Mouse (Mus musculus): ENCODE data around the gene Wrap53. TPM values are rescaled to one million over a fixed set of nuclear protein-coding genes. Genes with fewer than 3 reads are reported as not detected.

Gene Wrap53
- polyA plus RNA-seq, 1 experiment, result 7.9 TPM

- H3K4me1 ChIP-seq (ENCODE audit: control insufficient read depth, insufficient read depth, low read length), result no peaks in the 10 kb centered on the region
- TF ChIP-seq CTCF (IDR thresholded peaks at IDR 0.05; ENCODE audit: borderline replicate concordance, insufficient read depth, low read length) (no peak), POLR2A (IDR thresholded peaks at IDR 0.05; ENCODE audit: low read depth, low read length) (no peak)
- H3K27ac ChIP-seq (ENCODE audit: insufficient read depth, low read length), result no peak overlapping the region
- no peak overlapping the region for H3K4me3 ChIP-seq (ENCODE audit: insufficient read depth, low read length)
Observed at GRCm38 (mm10) chr11:69526631-69527030, 53.4 kb downstream of the Wrap53 start.

GRCm38 (mm10) chr11:69525661-69526060 lies 54.4 kb downstream of the Wrap53 start:
- Histone ChIP-seq H3K4me1 (ENCODE audit: control insufficient read depth, insufficient read depth, low read length) (no peaks in the 10 kb centered on the region), H3K4me3 (ENCODE audit: insufficient read depth, low read length) (no peak overlapping the region), H3K27ac (ENCODE audit: insufficient read depth, low read length) (no peak overlapping the region)
- TF ChIP-seq POLR2A (IDR thresholded peaks at IDR 0.05; ENCODE audit: low read depth, low read length) (no peak), CTCF (IDR thresholded peaks at IDR 0.05; ENCODE audit: borderline replicate concordance, insufficient read depth, low read length) (no peak)

- no peak overlapping the region for H3K4me3 ChIP-seq (ENCODE audit: insufficient read depth, low read length)
- no peaks in the 10 kb centered on the region for H3K4me1 ChIP-seq (ENCODE audit: control insufficient read depth, insufficient read depth, low read length)
- no peak for TF ChIP-seq POLR2A (IDR thresholded peaks at IDR 0.05; ENCODE audit: low read depth, low read length)
- TF ChIP-seq CTCF (IDR thresholded peaks at IDR 0.05; ENCODE audit: borderline replicate concordance, insufficient read depth, low read length), result no peak
- no peak overlapping the region for H3K27ac ChIP-seq (ENCODE audit: insufficient read depth, low read length)
Observed at GRCm38 (mm10) chr11:69523651-69524050, 56.4 kb downstream of the Wrap53 start.

GRCm38 (mm10) chr11:69521526-69522149 lies 58.4 kb downstream of the Wrap53 start:
- H3K4me1 ChIP-seq (ENCODE audit: control insufficient read depth, insufficient read depth, low read length), result no peaks in the 10 kb centered on the region
- no peak overlapping the region for H3K27ac ChIP-seq (ENCODE audit: insufficient read depth, low read length)
- no peak overlapping the region for H3K4me3 ChIP-seq (ENCODE audit: insufficient read depth, low read length)
- TF ChIP-seq POLR2A (IDR thresholded peaks at IDR 0.05; ENCODE audit: low read depth, low read length) (no peak), CTCF (IDR thresholded peaks at IDR 0.05; ENCODE audit: borderline replicate concordance, insufficient read depth, low read length) (no peak)

GRCm38 (mm10) chr11:69519976-69520375 lies 60.1 kb downstream of the Wrap53 start:
- no peak overlapping the region for H3K4me3 ChIP-seq (ENCODE audit: insufficient read depth, low read length)
- H3K27ac ChIP-seq (ENCODE audit: insufficient read depth, low read length), result no peak overlapping the region
- H3K4me1 ChIP-seq (ENCODE audit: control insufficient read depth, insufficient read depth, low read length), result no peaks in the 10 kb centered on the region
- no peak for TF ChIP-seq POLR2A (IDR thresholded peaks at IDR 0.05; ENCODE audit: low read depth, low read length)
- TF ChIP-seq CTCF (IDR thresholded peaks at IDR 0.05; ENCODE audit: borderline replicate concordance, insufficient read depth, low read length), result no peak

- no peak for TF ChIP-seq POLR2A (IDR thresholded peaks at IDR 0.05; ENCODE audit: low read depth, low read length)
- TF ChIP-seq CTCF (IDR thresholded peaks at IDR 0.05; ENCODE audit: borderline replicate concordance, insufficient read depth, low read length), result no peak
- Histone ChIP-seq H3K4me1 (ENCODE audit: control insufficient read depth, insufficient read depth, low read length) (no peaks in the 10 kb centered on the region), H3K27ac (ENCODE audit: insufficient read depth, low read length) (no peak overlapping the region), H3K4me3 (ENCODE audit: insufficient read depth, low read length) (no peak overlapping the region)
Observed at GRCm38 (mm10) chr11:69516661-69517060, 63.4 kb downstream of the Wrap53 start.

- no peak overlapping the region for H3K27ac ChIP-seq (ENCODE audit: insufficient read depth, low read length)
- TF ChIP-seq POLR2A (IDR thresholded peaks at IDR 0.05; ENCODE audit: low read depth, low read length), result no peak
- TF ChIP-seq CTCF (IDR thresholded peaks at IDR 0.05; ENCODE audit: borderline replicate concordance, insufficient read depth, low read length), result no peak
- H3K4me1 ChIP-seq (ENCODE audit: control insufficient read depth, insufficient read depth, low read length), result no peaks in the 10 kb centered on the region
- no peak overlapping the region for H3K4me3 ChIP-seq (ENCODE audit: insufficient read depth, low read length)
Observed at GRCm38 (mm10) chr11:69516151-69516640, 63.9 kb downstream of the Wrap53 start.

GRCm38 (mm10) chr11:69513840-69514239 lies 66.2 kb downstream of the Wrap53 start:
- TF ChIP-seq CTCF (IDR thresholded peaks at IDR 0.05; ENCODE audit: borderline replicate concordance, insufficient read depth, low read length), result peak; percentile 71; the same call in 1 of the 2 replicates
- no peak for TF ChIP-seq POLR2A (IDR thresholded peaks at IDR 0.05; ENCODE audit: low read depth, low read length)
- H3K4me1 ChIP-seq (ENCODE audit: control insufficient read depth, insufficient read depth, low read length), result no peaks in the 10 kb centered on the region

More at GRCm38 (mm10) chr11:69513840-69514239, 66.2 kb downstream of the Wrap53 start:
- Histone ChIP-seq H3K27ac (ENCODE audit: insufficient read depth, low read length) (no peak overlapping the region), H3K4me3 (ENCODE audit: insufficient read depth, low read length) (no peak overlapping the region)

Other genes starting within 250 kb of the Wrap53 start
- 1.7 and 4.4 TPM in 2 replicates for gene Rnf227, start 239.8 kb downstream of the Wrap53 start, polyA plus RNA-seq (2011; ENCODE audit: insufficient read length, low read depth, missing spikeins)
- 175 and 199 TPM in 2 replicates for gene Chd3, start 210.8 kb downstream of the Wrap53 start, polyA plus RNA-seq (2011; ENCODE audit: insufficient read length, low read depth, missing spikeins)
- gene Naa38, start 184.8 kb downstream of the Wrap53 start, polyA plus RNA-seq (2011; ENCODE audit: insufficient read length, low read depth, missing spikeins), result 75.6 and 81.1 TPM in 2 replicates
- 51.0 and 51.7 TPM in 2 replicates for gene Cyb5d1, start 184.6 kb downstream of the Wrap53 start, polyA plus RNA-seq (2011; ENCODE audit: insufficient read length, low read depth, missing spikeins)
- gene Tmem88, start 182.0 kb downstream of the Wrap53 start, polyA plus RNA-seq (2011; ENCODE audit: insufficient read length, low read depth, missing spikeins), result 9.1 and 10.3 TPM in 2 replicates
- gene Kdm6b, start 166.6 kb downstream of the Wrap53 start, polyA plus RNA-seq (2011; ENCODE audit: insufficient read length, low read depth, missing spikeins), result 31.8 and 33.4 TPM in 2 replicates
- gene Dnah2, start 31.1 kb downstream of the Wrap53 start, polyA plus RNA-seq (2011; ENCODE audit: insufficient read length, low read depth, missing spikeins), result 0.21 TPM in 1 of 2 replicates, not detected in the other
- gene Efnb3, start 20.1 kb downstream of the Wrap53 start, polyA plus RNA-seq (2011; ENCODE audit: insufficient read length, low read depth, missing spikeins), result 0.45 and 2.6 TPM in 2 replicates
- gene Trp53, start 104 bp upstream of the Wrap53 start, polyA plus RNA-seq (2011; ENCODE audit: insufficient read length, low read depth, missing spikeins), result 159 and 160 TPM in 2 replicates
- 0.58 and 2.7 TPM in 2 replicates for gene Atp1b2, start 25.7 kb upstream of the Wrap53 start, polyA plus RNA-seq (2011; ENCODE audit: insufficient read length, low read depth, missing spikeins)
- gene Shbg, start 37.6 kb upstream of the Wrap53 start, polyA plus RNA-seq (2011; ENCODE audit: insufficient read length, low read depth, missing spikeins), result not detected in 2 replicates
- 11.7 and 13.6 TPM in 2 replicates for gene Sat2, start 41.8 kb upstream of the Wrap53 start, polyA plus RNA-seq (2011; ENCODE audit: insufficient read length, low read depth, missing spikeins)
- 63.5 and 71.7 TPM in 2 replicates for gene Fxr2, start 52.7 kb upstream of the Wrap53 start, polyA plus RNA-seq (2011; ENCODE audit: insufficient read length, low read depth, missing spikeins)
- gene Sox15, start 75.1 kb upstream of the Wrap53 start, polyA plus RNA-seq (2011; ENCODE audit: insufficient read length, low read depth, missing spikeins), result not detected in 2 replicates
- 45.2 and 47.8 TPM in 2 replicates for gene Mpdu1, start 82.4 kb upstream of the Wrap53 start, polyA plus RNA-seq (2011; ENCODE audit: insufficient read length, low read depth, missing spikeins)
- 4.9 and 8.6 TPM in 2 replicates for gene Cd68, start 85.9 kb upstream of the Wrap53 start, polyA plus RNA-seq (2011; ENCODE audit: insufficient read length, low read depth, missing spikeins)
- 717 and 781 TPM in 2 replicates for gene Eif4a1, start 92.2 kb upstream of the Wrap53 start, polyA plus RNA-seq (2011; ENCODE audit: insufficient read length, low read depth, missing spikeins)
- gene Senp3, start 101.8 kb upstream of the Wrap53 start, polyA plus RNA-seq (2011; ENCODE audit: insufficient read length, low read depth, missing spikeins), result 117 and 187 TPM in 2 replicates
- 0.85 and 1.5 TPM in 2 replicates for gene Tnfsf13, start 105.5 kb upstream of the Wrap53 start, polyA plus RNA-seq (2011; ENCODE audit: insufficient read length, low read depth, missing spikeins)
- gene Tnfsf12, start 115.6 kb upstream of the Wrap53 start, polyA plus RNA-seq (2011; ENCODE audit: insufficient read length, low read depth, missing spikeins), result 20.0 and 25.5 TPM in 2 replicates
- 3.0 and 4.4 TPM in 2 replicates for gene Tnfsfm13, start 115.8 kb upstream of the Wrap53 start, polyA plus RNA-seq (2011; ENCODE audit: insufficient read length, low read depth, missing spikeins)
- gene Polr2a, start 178.4 kb upstream of the Wrap53 start, polyA plus RNA-seq (2011; ENCODE audit: insufficient read length, low read depth, missing spikeins), result 82.6 and 90.9 TPM in 2 replicates
- gene Slc35g3, start 181.7 kb upstream of the Wrap53 start, polyA plus RNA-seq (2011; ENCODE audit: insufficient read length, low read depth, missing spikeins), result not detected in 2 replicates
- 22.6 and 28.5 TPM in 2 replicates for gene Zbtb4, start 185.7 kb upstream of the Wrap53 start, polyA plus RNA-seq (2011; ENCODE audit: insufficient read length, low read depth, missing spikeins)
- 4.6 and 7.2 TPM in 2 replicates for gene Chrnb1, start 215.7 kb upstream of the Wrap53 start, polyA plus RNA-seq (2011; ENCODE audit: insufficient read length, low read depth, missing spikeins)
- gene Fgf11, start 221.6 kb upstream of the Wrap53 start, polyA plus RNA-seq (2011; ENCODE audit: insufficient read length, low read depth, missing spikeins), result 1.1 and 2.5 TPM in 2 replicates
- not detected in 2 replicates for gene Tmem102, start 225.4 kb upstream of the Wrap53 start, polyA plus RNA-seq (2011; ENCODE audit: insufficient read length, low read depth, missing spikeins)
- gene Gm39566, start 235.0 kb upstream of the Wrap53 start, polyA plus RNA-seq (2011; ENCODE audit: insufficient read length, low read depth, missing spikeins), result not detected in 2 replicates
- not detected in 2 replicates for gene Spem2, start 238.2 kb upstream of the Wrap53 start, polyA plus RNA-seq (2011; ENCODE audit: insufficient read length, low read depth, missing spikeins)
- not detected in 2 replicates for gene Spem1, start 241.9 kb upstream of the Wrap53 start, polyA plus RNA-seq (2011; ENCODE audit: insufficient read length, low read depth, missing spikeins)